Mouse (Mus musculus) cortical plate, adult 2 months (tissue): Measurements from ENCODE around the gene Leng1.
"Not testable (repeated sequence)": the region's sequence is repeated elsewhere in the genome, so short reads cannot be mapped to it uniquely, and the experiment has no call there.

Experiments
- CTCF ChIP-seq: fragments of 200-500 bp; IDR thresholded peaks from 2 replicates; pipeline ENCODE4 v1.5.1; 2011; ENCODE audit warnings: mild to moderate bottlenecking, control low read depth, low read length; ENCODE audit not compliant: insufficient read depth; ENCODE audit errors: extremely low read depth
- POLR2A ChIP-seq: fragments of 200-500 bp; IDR thresholded peaks from 2 replicates; pipeline ENCODE4 v1.6.1; 2011; ENCODE audit warnings: mild to moderate bottlenecking, low read length, control low read depth; ENCODE audit not compliant: insufficient read depth; ENCODE audit errors: extremely low read depth

- not testable (repeated sequence) for TF ChIP-seq POLR2A, CTCF
Measured at GRCm38 (mm10) chr7:3708447-3708980, 42.9 kb upstream of the Leng1 start.
